Mouse (Mus musculus): ENCODE results near the gene Tapbpl.

The Tapbpl gene

GRCm38 (mm10) chr6:125210436-125210835, 21.2 kb downstream of the Tapbpl start:
- in situ Hi-C loops (cut with MboI, MseI) = no loop called here

GRCm38 (mm10) chr6:125197166-125197565, 34.5 kb downstream of the Tapbpl start:
- in situ Hi-C loops (cut with MboI, MseI) = no loop called here

DNA sequence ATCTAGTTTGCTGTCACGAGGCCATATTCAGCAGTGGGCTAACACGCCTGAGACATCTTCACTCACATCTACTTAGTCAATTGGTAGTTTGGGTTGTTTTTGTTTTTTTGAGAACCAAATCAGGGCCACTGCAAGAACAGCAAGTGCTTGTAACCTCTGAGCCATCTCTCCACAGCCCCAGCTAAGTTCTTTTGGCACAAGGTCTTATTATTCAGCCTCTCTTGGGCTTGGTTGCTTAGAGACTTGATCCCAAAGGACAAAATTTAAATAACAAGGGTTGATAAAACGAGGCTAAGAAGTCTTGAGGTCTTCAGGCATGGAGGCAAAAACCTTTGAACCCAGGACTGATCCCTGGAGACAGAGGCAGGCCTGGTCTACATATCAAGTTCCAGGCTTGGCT, 35.4 kb downstream of the Tapbpl start:
- in situ Hi-C loops (cut with MboI, MseI) = no loop called here

GRCm38 (mm10) chr6:125195541-125196075, 36.1 kb downstream of the Tapbpl start:
- in situ Hi-C loops (cut with MboI, MseI) = no loop called here

DNA sequence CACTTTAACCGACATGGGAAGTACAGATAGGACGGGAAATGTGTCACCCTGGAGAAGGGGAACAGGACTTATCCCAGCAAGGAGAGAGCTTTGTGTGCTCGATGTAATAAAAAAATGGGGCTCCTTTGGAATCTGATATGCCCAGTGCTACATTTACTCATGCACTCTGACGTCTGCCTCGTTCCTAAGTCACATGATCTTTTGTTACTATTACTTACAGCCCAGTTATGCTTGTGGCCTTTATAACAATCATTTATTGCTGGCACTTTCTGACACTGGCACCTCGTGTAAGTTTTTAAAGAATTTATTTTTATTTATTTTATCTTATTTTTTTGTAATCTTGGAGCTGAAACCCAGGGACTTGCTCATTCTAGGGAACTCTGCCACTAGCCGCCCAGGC, 38.3 kb downstream of the Tapbpl start:
- in situ Hi-C loops (cut with MboI, MseI) = no loop called here

GRCm38 (mm10) chr6:125192841-125193240, 38.8 kb downstream of the Tapbpl start:
- in situ Hi-C loops (cut with MboI, MseI) = no loop called here

DNA sequence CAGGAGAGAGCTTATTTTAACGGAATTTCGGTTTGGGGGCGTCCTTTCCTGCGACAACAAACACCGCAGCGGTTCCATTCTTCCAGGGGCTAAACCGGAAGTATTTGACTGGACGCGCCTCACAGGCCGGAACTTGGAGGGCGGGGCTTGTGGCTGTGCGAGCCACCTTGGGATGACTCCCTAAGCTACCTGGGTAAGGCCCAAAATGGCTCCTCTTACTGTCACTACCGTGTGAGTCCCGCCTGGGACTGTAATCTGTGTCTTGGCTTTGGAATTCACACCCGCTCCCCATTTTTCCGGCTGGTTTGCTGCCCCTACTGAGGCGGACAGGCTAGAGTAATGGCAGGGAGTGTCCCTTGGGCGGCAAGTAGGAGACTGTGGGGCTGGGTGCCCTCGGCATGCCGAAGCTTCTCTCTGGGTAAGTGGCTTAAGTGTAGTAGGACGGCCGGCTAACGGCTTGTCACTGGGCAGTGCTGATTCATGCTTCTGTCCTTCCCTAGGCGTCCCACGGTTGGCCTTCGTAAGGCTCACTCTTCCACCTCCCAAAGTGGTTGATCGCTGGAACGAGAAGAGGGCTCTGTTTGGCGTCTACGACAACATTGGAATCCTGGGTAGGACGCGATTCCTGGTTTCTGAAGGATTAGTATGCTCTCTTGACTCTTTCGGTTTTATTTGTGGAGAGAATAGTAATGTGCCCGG, 39.5 kb downstream of the Tapbpl start:
- in situ Hi-C loops (cut with MboI, MseI) = no loop called here

DNA sequence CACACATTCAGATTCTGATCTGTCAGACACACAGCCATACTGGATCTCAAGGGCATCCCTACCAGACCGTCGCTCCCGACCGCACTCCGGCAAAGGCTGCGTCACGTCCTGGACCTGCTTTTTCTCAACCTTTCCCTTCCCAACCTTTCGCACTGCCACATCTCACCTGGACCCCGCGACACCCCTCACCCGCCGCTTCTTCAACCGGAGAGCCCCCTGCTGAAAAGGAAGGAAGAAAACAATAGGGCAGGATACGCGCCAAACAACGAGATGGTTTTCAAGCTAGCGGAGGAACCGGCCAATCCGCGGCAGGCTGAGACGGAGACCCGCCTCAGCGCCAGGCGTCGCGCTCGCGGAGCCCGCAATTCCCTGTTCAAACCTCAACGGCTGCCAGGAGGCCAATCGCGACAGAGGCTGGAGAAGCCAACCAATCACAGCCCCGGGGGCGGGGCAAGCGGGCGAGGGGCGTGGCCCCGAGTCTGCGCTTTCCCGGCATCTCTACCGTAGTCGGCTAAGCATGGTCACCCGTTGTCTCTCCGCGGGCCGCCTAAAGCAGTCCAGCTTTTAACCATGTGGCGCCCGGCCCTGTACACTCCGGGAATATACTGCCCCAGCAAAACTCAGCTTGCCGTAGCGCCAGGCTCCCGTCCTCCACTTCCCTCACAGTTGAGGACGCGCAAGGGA, 40.2 kb downstream of the Tapbpl start, which contains the start of the genes Ncapd2 and Mrpl51:
TSS of gene Ncapd2 (minus strand) at position 370 of the 684 bp plus-strand sequence.
TSS of gene Mrpl51 (plus strand) at position 470 of the 684 bp plus-strand sequence.
- in situ Hi-C loops (cut with MboI, MseI) = no loop called here

GRCm38 (mm10) chr6:125190816-125191215, 40.8 kb downstream of the Tapbpl start:
- in situ Hi-C loops (cut with MboI, MseI) = no loop called here

DNA sequence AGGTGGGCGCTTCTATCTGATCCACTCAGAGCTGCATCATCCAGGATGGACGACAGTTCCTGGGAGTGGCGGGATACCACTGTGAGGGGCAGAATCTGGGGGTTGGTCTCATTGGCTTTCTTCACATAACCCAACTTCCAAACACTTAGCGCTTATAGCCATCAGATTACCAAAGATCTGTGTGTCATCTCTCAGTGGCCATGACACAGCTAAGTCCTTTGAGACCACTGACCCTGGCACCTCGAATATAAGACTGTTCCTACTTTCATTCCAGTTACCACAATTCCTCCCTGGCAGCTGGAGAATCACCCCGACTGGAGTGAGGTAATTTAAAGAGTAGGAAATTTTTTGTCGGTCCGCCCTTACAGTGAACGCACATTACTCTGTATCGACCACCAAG, 45.5 kb downstream of the Tapbpl start:
- in situ Hi-C loops (cut with MboI, MseI) = no loop called here

DNA sequence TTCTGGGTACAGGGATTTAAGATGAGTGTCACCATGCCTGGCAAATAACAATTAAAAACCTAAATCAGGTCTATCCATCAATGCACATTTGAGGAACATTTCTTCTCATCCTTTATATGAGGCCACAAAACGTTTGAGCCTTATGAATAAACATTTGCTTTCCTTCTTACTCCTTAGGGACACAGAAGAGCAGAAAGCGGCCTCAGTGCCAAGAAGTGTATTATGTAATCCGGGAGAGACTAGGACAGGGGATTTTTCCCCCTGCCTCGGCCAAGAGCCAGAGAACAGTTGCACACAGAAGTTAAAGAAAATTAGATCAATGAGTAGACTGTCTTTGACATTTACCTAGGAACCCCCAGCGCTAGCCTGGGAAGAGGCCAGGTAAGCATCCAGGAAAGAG, 49.5 kb downstream of the Tapbpl start:
- in situ Hi-C loops (cut with MboI, MseI) = no loop called here

DNA sequence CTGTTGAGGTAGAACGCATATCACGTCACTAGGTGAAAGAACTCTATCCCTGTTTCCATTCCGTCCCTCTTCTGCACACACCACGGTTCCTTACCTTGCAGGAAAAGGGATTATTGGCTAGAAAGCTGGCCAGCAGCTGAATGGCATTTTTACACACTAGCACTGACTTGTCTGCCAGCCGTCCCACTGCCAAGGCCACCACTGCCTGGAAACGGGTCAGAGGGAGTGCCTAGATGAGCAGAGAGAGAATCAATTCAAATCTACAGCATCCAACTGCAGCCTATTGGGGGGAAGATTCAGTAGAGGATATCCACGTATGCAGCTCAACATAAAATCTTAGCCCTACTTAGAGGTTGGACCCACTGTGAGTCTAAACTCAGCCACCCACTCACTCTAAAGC, 52.1 kb downstream of the Tapbpl start:
- in situ Hi-C loops (cut with MboI, MseI) = loop anchor here in 1 of 2 experiments (10.0 kb wide), 1 partner anchor 65 kb away; no protein-coding TSS in a partner anchor

GRCm38 (mm10) chr6:125175469-125175868, 56.2 kb downstream of the Tapbpl start:
- in situ Hi-C loops (cut with MboI, MseI) = loop anchor here in 1 of 2 experiments (10.0 kb wide), 1 partner anchor 61 kb away; no protein-coding TSS in a partner anchor
